Mouse (Mus musculus) right cerebral cortex, adult 18-20 months (tissue): ENCODE measurements around the gene Brpf1.

Experiments
- DNase-seq: peaks from one replicate; pipeline ENCODE4 v3.0.0; 2022; ENCODE audit warnings: mixed read lengths

The Brpf1 gene

DNA sequence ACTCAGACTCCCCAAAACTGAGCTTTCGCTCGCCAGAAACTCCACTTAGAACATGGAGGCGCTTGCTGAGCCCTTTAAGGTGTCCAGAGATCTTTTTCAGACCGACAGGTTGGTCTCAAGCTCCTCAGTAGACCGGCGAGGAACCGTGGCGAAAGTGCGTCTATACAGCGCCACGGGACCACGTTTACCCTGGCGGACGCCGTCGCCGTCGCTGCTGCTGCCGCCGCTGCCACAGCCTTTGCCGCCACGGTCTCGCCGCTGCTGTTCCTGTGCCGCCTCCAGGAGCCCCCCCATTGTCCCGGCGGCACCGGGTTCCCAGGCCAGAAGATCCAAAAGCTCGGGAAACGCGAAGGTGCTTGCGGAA, at the start of gene Brpf1:
TSS of gene Brpf1 (plus strand) at position 152 of the 364 bp plus-strand sequence.
- DNase-seq, result no peak

DNA sequence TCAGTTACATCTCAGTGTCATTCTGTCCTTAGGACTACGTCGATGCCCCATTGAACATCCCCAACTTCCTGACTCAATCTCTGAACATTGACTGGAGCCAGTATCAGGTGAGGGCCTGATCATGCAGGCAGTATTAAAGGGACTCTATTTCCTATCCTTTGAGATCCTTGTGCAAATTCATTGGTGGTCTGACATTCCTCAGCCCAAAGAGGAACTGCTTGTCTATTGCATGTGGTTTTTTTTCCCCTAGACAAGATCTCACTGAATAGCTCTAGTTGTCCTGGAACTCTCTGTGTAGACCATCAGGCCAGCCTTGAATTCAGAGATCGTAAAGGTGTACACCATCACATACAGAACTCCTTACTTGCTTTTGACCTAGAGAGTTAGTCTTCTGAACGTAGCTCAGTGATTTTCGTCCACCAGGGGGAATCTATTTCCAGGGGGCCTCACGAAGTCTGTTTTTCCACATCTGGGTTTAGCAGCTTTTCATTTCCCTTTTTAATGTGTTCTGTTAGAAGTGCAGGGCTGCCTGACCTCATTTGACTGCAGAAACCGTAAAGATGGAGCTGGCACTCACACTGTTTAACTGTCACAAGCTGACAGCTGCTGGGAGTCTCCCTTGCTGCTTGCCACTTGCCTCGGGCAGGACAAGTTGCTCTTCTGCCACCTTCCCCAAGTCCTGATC, 45.6 kb upstream of the Brpf1 start:
- DNase-seq, result no peak

DNA sequence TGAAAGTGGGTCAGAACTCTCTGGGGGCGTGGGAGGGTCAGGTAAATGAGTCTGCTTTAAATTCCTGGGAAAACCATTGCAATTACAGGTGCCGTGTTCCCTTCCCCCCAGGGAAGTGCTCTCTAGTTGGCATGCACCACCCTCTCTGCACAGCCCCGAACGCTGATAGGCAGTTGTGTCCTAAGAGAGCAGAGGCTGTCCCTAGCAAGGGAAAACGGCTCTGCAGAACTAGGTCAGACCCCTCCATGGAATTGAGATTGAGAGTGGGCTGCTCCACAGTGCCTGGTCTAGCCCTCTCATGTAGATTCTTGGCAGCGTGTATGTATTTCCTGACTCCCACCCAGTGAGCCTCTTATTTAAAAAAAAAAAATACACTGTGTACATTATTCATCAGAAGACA, 43.4 kb upstream of the Brpf1 start:
- DNase-seq, result no peak

DNA sequence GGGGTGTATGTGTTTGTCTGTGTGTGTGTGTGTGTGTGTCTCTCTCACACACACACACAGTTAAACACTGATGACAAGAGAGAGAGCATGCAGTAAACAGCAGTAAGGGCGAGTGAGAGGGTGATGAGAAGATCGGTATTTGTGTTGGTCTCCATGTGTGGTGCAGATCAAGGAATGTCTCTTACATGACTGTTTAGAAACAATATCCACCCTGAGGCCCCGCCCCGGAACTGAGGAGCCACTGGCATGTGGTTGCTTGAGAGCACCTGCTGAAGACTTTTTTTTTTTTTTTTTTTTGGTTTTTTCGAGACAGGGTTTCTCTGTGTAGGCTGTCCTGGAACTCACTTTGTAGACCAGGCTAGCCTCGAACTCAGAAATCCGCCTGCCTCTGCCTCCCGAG, 42.5 kb upstream of the Brpf1 start:
- no peak for DNase-seq

DNA sequence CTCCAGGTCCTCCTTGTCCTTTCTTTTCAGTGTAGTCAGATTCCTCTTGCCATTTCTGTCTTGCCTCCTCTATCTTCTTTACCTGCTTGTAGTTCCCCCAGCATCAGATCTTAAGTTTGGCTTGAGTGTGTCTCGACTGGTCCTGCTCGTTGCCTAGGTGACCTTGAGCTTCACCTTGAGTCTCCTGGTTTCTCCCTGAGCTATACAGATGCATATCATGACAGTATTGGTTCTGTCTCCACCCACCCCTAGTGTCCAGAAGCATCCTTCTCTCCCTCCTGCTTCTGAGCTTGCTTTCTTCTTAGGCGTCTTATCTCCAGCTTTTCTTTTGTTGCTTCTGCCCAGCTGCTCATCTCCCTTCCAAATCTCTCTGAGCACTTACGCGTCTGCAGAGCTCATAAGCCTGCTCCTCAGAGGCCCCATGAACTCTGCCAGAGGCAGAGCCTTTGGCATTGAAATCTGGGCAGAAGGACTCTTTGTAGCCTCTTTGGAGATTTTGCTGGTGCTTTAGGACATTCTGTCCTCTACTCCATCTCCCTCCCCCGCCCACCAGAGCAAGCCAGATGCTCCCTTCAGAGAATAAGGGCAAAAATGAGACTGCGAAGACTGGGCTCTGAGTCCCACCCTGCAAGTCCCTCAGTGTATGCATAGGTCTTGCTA, 39.8 kb upstream of the Brpf1 start:
- no peak for DNase-seq

DNA sequence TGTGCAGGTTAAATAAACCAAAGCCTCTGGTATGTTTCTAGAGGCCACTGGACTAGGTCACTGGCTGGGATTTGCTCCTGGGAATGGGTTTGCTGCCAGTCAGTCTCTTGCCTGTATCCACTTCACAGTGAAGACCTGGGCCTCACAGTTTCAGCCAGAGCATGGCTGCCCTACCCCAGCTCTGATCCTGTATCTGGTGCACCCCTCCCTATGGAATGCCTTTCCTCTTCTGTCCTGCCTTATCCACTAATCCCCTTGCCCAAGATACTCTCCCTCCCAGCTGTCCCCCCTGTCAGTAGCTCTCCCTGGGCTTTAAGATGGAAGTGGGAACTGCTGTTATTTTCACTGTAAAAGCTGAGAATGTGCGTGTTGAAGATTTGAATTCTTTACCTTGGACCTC, 38.9 kb upstream of the Brpf1 start:
- DNase-seq, result no peak

DNA sequence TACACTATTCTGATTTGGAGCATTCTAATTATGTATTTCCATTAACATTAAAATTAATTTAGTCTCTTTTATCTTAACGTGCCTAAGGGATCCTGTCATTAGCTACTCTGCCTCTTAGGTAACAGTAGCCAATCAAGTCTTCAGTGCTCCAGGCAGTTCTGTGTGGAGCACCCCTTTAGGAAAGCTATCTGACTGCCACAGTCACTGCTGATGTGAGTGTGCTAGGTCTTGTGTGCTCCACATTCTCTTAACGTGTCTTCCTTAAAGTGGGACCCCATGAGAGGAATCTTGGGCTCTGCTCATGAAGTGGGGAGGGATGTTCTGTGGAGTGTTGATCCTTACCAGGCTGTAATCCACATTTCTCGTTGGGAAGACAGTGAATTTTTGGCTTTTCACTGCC, 34.6 kb upstream of the Brpf1 start:
- no peak for DNase-seq

DNA sequence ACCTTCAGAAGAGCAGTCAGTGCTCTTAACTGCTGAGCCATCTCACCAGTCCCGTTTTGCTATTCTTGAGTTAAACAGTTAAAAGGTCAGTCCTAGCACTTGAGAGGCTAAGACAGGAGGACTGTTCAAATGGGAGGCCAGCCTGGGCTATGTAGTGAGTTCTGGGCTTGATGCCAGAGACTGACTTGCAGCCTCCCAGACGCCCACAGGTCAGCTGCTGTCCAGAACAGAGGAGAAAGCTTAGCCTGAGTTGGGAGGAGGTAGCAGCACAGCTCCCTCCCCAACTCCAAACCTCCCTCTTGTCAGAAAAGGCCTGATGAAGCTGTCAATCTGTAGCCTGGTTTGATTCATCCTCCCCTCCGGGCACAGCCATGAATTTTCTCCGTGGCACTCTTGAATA, 30.1 kb upstream of the Brpf1 start:
- DNase-seq, result peak; percentile 67

DNA sequence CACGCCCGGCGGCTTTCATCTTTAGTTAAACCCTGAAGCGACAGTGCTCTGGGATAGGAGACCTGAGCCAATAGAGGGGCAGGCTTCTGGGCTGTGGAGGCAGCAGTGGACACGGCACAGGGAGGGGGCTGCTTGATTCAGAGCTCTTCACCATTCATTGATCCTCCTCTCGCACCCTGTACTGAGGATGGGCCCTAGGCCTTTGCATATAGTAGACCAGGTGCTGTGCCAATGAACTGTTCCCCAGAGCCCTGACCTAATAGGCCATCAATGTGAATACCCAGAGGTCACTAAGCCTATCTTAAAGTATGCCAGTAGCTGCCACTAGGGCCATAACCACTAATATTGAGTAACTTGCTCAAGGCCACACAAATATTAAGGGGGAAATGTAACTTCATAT, 25.3 kb upstream of the Brpf1 start:
- no peak for DNase-seq

DNA sequence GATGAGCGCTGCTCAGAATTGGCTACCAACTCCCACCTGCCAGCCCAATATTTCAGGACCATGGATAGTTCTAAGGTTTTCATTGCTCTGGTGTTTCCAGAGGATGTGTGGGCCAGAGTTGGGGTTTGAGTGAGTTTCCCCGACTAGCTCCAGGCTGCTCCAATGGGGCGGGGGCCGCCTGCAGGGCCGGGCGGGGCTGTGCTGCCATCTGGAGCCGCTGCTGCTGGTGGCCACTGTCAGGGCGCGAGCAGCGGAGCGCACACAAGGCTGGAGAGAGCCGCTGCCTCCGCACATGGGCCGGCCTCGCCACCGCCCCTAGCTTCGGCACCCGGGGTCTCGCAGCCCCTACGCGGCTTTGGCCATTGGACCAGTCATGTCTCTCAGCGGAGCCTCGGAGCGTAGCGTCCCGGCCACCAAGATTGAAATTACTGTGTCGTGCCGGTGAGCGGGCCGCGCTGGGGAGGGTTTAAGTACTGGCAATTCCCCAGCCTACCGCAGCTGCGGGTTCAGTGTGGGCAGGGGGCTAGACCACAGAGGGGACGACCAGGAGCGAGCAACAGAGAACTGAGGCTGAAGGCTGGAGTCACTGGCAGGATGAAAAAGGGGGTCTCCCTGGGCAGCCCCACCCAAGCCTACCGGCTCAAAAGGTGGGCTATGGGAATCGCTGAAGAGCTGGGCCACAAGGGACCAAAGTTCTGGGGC, 24.7 kb upstream of the Brpf1 start, which contains the start of gene Cpne9:
TSS of gene Cpne9 (plus strand) at position 207 of the 702 bp plus-strand sequence.
- peak; percentile 60 for DNase-seq

DNA sequence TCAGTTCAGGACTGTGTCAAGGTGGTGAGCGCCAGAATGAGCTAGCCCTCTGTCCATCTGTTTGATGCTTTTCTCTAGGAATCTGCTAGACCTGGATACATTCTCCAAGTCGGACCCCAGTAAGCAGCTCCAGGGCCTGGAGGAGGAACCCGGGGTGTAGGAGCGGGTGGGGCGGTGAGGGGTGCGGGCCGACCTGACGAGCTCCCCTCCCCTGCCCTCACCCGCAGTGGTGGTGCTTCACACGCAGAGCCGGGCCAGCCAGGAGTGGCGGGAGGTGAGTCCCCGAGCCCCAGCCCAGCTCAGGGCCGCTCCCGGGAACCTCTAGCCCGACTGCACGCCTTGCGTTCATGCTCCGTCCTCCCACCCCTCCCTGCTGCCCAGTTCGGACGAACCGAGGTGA, 24.0 kb upstream of the Brpf1 start:
- DNase-seq, result peak; percentile 20

DNA sequence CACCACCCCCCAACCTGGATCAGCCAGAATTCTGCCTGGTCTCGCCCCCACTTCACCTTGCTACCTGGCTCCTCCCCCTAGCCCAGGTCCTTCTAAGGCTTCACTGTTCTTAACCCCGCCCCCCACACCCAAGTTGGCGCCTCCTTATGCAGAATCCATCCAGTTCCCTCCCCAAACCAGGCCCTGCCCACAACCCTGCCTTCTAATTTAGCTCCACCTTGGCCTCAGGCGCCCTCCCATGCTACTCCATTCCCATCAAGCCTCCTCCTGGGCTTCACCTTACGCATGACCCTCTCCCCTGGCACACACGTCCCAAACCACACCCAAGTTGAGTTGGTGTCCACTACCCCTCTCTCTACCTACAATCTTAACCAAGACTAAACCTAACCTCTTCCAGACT, 23.4 kb upstream of the Brpf1 start:
- DNase-seq, result peak; percentile 21

DNA sequence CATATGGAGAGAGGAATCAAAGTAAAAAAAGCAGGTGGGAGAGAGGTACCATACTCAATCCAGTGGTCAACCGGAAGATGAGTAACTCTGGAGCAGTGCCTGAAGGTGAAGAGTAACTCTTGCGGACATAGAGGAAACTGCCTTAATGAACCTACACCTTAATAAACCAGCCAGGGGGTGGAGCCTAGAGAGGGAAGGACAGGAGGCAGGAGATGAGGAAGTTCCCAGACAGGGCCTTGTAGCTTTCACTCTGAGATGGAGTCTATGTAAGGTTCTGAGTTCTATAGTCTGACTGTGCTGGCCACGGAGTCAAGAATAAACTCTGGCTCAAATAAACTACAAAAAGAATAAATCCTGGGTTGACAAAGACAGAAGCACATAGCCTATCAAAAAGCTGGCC, 22.0 kb upstream of the Brpf1 start:
- DNase-seq, result no peak

DNA sequence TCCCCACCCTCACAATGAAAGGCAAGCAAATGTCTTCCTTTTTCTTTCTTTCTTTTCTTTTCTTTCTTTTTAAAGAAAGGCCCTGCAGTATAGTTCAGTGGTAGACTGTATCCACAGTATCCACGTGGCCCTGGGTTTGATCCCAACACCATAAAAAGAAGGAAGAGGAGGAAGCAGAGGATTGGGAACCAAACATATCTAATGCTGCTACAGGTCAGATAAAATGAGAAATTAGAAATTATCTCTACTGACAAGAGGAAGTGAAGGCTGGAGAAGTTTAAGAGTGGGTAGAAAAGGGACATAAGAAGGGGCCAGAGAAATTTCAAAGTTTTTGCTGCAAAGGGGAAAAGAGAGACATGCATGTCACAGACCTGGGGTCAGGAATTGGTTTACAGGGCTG, 20.6 kb upstream of the Brpf1 start:
- DNase-seq, result no peak

DNA sequence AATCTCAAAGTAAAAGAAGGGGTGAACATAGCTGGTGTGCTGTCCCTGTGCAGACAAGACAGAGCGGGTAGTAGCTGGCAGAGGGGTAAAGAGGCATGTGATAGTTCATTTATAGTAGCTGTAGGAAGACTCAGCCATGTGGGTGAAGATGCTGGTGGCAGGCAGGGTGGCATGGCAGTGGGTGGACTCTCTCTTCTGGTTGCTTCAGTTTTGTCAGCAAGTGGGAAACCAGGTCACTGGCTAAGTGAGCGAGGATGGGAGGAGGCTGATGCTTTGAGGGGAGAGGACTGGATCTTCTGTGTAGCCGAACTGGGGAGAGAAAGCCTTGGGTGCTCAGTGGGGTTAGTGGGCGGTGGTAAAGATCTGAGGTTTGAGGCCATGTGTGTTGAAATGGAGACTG, 19.7 kb upstream of the Brpf1 start:
- peak; percentile 81 for DNase-seq

DNA sequence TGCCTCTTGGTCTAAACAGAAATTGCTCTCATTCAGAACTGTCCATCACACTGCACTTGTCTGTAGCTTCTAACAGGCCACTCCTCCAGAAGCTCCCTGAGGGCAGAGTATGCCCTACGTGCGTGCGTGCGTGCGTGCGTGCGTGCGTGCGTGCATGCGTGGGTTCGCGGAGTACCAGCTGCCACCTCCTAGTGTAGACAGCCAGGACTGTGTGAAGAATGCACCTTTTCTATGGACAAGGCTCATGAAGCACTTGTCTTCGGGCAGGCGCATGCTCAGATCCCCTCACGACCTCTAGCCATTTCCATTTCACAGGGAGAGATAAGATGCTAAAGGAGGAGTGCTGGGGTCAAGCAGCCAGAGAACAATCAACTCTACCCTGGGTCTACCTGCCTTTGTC, 17.6 kb upstream of the Brpf1 start:
- no peak for DNase-seq

DNA sequence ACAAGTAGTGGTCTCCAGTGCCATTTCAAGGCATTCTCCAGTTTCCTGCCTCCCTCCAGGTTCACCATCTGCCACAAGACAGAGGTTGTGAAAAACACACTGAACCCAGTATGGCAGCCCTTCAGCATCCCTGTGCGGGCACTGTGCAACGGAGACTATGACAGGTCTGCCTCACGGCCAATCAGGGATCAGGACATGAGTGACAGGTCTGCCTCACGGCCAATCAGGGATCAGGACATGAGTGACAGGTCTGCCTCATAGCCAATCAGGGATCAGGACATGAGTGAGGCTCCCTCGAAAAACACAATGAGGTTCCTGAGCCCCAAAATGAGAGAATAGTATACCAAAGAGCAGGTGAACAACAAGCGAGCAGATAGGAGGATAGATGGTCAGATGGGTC, 16.6 kb upstream of the Brpf1 start:
- no peak for DNase-seq

DNA sequence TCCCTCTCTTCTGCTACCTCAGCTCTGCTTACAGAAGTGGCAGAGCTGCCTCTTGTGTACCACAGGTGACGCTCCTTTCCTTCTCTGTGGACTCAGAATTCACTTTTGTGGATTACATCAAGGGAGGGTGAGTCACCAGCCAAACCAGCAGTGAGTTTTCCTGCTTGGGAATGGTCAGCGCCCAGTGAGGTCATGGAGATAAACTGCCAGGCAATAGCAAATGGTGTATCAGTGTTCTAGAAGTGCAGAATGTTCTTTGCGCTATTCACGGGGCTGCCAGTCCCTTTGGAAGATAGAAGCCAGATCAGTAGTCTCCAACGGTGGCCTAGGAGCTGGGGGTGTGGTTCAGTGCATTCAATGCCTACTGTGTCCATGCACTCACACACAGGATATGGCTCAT, 14.0 kb upstream of the Brpf1 start:
- no peak for DNase-seq

DNA sequence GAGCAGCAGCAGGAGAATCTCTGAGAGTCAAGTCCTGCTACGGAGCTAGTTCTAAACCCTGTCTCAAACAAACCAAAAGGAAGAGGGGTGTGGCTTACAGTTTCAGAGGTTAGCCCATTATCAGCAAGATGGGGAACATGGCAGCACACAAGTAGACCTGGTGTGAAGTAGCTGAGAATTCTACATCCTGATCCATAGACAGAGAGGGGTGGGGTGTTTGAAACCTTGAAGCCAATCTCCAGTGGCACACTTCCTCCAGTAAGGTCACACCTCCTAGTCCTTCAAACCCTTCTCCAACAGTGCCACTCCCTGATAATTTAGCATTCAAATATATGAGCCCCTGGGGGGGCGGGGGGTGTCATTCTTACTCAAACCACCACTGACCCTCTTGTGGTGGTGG, 10.9 kb upstream of the Brpf1 start:
- DNase-seq, result no peak

DNA sequence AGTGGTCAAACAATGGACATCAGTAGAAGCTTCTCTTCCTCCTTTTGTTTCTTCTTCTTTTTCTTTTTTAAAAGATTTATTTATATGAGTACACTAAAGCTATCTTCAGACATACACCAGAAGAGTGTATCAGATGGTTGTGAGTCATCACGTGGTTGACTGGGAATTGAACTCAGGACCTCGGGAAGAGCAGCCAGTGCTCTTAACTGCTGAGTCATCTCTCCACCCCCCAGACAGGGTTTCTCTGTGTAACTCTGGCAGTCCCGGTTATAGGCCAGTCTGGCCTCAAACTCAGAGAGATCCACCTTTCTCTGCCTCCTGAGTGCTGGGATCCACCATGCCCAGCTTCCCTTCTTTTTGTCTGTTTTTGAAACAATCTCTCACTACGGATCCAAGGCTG, 10.3 kb upstream of the Brpf1 start:
- no peak for DNase-seq

DNA sequence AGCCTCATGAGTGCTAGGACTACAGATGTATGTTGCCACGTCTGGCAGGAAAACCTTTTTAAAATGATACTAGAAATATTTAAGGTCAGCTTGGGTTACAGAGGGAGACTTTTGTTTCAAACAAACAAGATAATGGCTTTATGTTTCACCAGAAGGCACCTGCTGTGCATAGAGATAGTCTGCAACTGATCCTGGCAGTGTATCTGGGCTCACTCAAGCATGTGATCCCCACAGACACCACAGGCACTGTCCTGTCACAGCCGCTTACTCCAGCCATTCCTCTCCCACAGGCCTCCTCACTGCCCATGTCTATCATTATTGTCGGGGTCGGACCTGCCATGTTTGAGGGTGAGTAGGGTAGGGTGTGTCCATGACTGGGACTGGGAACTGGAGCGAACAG, 5.6 kb upstream of the Brpf1 start:
- DNase-seq, result no peak

DNA sequence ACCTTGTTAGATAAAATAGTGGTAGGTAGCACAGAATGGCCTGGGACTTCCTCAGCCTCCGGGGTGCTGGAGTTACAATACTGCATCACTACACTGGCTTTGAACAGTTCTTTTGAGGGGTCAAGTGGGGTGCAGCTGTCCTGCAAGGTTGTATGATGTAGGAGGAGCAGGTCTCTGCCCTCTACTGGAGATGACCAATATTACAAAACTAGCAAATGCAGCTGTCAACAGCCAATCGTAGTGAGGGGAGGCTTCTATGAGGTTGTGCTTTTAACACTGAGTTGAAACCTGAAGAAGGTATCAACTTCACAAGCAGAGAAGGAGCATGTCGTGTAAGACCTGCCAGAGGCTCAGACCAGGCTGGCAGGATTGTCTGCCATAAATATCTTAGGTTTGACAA, 4.7 kb upstream of the Brpf1 start:
- no peak for DNase-seq

DNA sequence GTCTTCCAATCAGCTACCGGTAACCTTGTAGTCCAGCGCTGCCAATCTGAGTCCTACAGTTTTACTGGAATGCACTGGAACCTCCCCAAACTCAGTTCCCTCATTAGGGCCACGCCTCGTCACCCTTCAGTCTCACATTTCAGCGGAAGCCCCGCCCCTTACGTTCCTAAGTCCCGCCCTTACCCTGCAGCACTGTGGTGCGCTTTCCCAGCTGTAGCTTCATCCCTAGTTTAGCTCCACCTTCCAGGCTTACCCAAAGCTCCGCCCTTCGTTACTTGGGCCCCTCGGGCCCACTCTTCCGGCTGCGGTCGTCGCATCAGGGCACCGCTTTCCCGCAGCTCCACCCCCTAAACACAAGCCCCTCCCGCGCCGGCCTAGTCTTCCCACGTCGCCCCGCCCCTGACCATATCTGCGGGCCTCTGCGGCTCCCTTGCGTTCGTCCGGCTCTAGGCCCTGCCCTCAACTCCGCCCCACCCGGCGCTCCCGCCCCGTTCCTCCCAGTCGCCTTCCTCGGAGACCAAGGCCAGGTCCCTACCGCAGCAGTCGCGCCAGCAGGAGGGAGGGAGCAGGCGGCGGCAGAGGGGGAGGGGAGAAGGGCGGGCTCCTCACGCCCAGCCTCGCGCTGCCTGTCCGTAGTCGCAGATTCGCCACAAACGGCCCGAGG, 483 bp upstream of the Brpf1 start:
- peak; percentile 100 for DNase-seq
